Mouse (Mus musculus): ENCODE results near the gene Opalin. TPM values are rescaled to one million over a fixed set of nuclear protein-coding genes. Genes with fewer than 3 reads are reported as not detected.

The Opalin gene
- polyA plus RNA-seq, 1 experiment from 2014 or later, result not detected

GRCm38 (mm10) chr19:41087901-41088300, 11.0 kb upstream of the Opalin start:
- WGBS, result 28% methylated on average over 4 of the region's 4 CpGs

GRCm38 (mm10) chr19:41086700-41087099, 9.8 kb upstream of the Opalin start:
- H3K4me3 ChIP-seq (replicated peaks; ENCODE audit: low read length), result no peak overlapping the region
- no peaks in the 10 kb centered on the region for H3K36me3 ChIP-seq (ENCODE audit: control insufficient read depth, insufficient read depth)
- no peaks in the 10 kb centered on the region; the same call in 1 of the 2 replicates for H3K27me3 ChIP-seq (replicated peaks; ENCODE audit: control insufficient read depth, insufficient read depth, low read length)
- no peaks in the 10 kb centered on the region for H3K9me3 ChIP-seq (ENCODE audit: control insufficient read depth, low read length)
- H3K9ac ChIP-seq (replicated peaks; ENCODE audit: low read depth, low read length), result no peak overlapping the region
- peaks cover 11% of the 10 kb centered on the region for H3K4me1 ChIP-seq (replicated peaks; ENCODE audit: control insufficient read depth, insufficient read depth, low read length)
- no peak overlapping the region for H3K4me2 ChIP-seq (ENCODE audit: low read length)
- H3K27ac ChIP-seq (ENCODE audit: low read length), result no peak overlapping the region
- peak; percentile 76 for ATAC-seq
- WGBS, result 0% methylated on average over 2 of the region's 2 CpGs

More at GRCm38 (mm10) chr19:41087901-41088300, 11.0 kb upstream of the Opalin start:
- H3K9ac ChIP-seq (replicated peaks; ENCODE audit: low read depth, low read length), result no peak overlapping the region; the same call in 1 of the 2 replicates
- no peaks in the 10 kb centered on the region; the same call in 1 of the 2 replicates for H3K27me3 ChIP-seq (replicated peaks; ENCODE audit: control insufficient read depth, insufficient read depth, low read length)
- H3K9me3 ChIP-seq (ENCODE audit: control insufficient read depth, low read length), result no peaks in the 10 kb centered on the region
- H3K4me3 ChIP-seq (replicated peaks; ENCODE audit: low read length), result no peak overlapping the region
- no peak overlapping the region for H3K27ac ChIP-seq (ENCODE audit: low read length)
- H3K36me3 ChIP-seq (ENCODE audit: control insufficient read depth, insufficient read depth), result no peaks in the 10 kb centered on the region
- ATAC-seq, result no peak
- H3K4me1 ChIP-seq (replicated peaks; ENCODE audit: control insufficient read depth, insufficient read depth, low read length), result peaks cover 4% of the 10 kb centered on the region; the same call in 1 of the 2 replicates
- no peak overlapping the region for H3K4me2 ChIP-seq (ENCODE audit: low read length)

GRCm38 (mm10) chr19:41086289-41086688, 9.4 kb upstream of the Opalin start:
- no peak overlapping the region for H3K4me3 ChIP-seq (replicated peaks; ENCODE audit: low read length)
- H3K4me2 ChIP-seq (ENCODE audit: low read length), result no peak overlapping the region
- H3K9me3 ChIP-seq (ENCODE audit: control insufficient read depth, low read length), result no peaks in the 10 kb centered on the region
- H3K27me3 ChIP-seq (replicated peaks; ENCODE audit: control insufficient read depth, insufficient read depth, low read length), result no peaks in the 10 kb centered on the region; the same call in 1 of the 2 replicates
- no peak overlapping the region for H3K9ac ChIP-seq (replicated peaks; ENCODE audit: low read depth, low read length)
- H3K36me3 ChIP-seq (ENCODE audit: control insufficient read depth, insufficient read depth), result no peaks in the 10 kb centered on the region
- ATAC-seq, result peak; percentile 8; the same call in 1 of the 2 replicates
- peaks cover 14% of the 10 kb centered on the region for H3K4me1 ChIP-seq (replicated peaks; ENCODE audit: control insufficient read depth, insufficient read depth, low read length)
- no peak overlapping the region for H3K27ac ChIP-seq (ENCODE audit: low read length)
- 88% methylated on average over 6 of the region's 6 CpGs for WGBS

GRCm38 (mm10) chr19:41083646-41084045, 6.7 kb upstream of the Opalin start:
- H3K27me3 ChIP-seq (replicated peaks; ENCODE audit: control insufficient read depth, insufficient read depth, low read length), result no peaks in the 10 kb centered on the region; the same call in 1 of the 2 replicates
- no peak for ATAC-seq
- no peak overlapping the region for H3K27ac ChIP-seq (ENCODE audit: low read length)
- H3K4me2 ChIP-seq (ENCODE audit: low read length), result no peak overlapping the region
- no peaks in the 10 kb centered on the region for H3K36me3 ChIP-seq (ENCODE audit: control insufficient read depth, insufficient read depth)
- no peak overlapping the region for H3K4me3 ChIP-seq (replicated peaks; ENCODE audit: low read length)
- H3K9ac ChIP-seq (replicated peaks; ENCODE audit: low read depth, low read length), result no peak overlapping the region
- H3K9me3 ChIP-seq (ENCODE audit: control insufficient read depth, low read length), result no peaks in the 10 kb centered on the region
- WGBS, result 94% methylated on average over 14 of the region's 14 CpGs
- H3K4me1 ChIP-seq (replicated peaks; ENCODE audit: control insufficient read depth, insufficient read depth, low read length), result peaks cover 13% of the 10 kb centered on the region

GRCm38 (mm10) chr19:41081589-41081988, 4.7 kb upstream of the Opalin start:
- Histone ChIP-seq H3K4me3 (replicated peaks; ENCODE audit: low read length) (no peak overlapping the region), H3K4me2 (ENCODE audit: low read length) (no peak overlapping the region), H3K9ac (replicated peaks; ENCODE audit: low read depth, low read length) (no peak overlapping the region), H3K36me3 (ENCODE audit: control insufficient read depth, insufficient read depth) (no peaks in the 10 kb centered on the region), H3K4me1 (replicated peaks; ENCODE audit: control insufficient read depth, insufficient read depth, low read length) (peaks cover 10% of the 10 kb centered on the region), H3K9me3 (ENCODE audit: control insufficient read depth, low read length) (no peaks in the 10 kb centered on the region), H3K27me3 (replicated peaks; ENCODE audit: control insufficient read depth, insufficient read depth, low read length) (no peaks in the 10 kb centered on the region), H3K27ac (ENCODE audit: low read length) (peak overlapping the region; percentile 1; the same call in 1 of the 2 replicates)
- 10% methylated on average over 3 of the region's 3 CpGs for WGBS
- peak; percentile 64 for ATAC-seq

- H3K4me2 ChIP-seq (ENCODE audit: low read length), result no peak overlapping the region
- ATAC-seq, result no peak
- H3K4me3 ChIP-seq (replicated peaks; ENCODE audit: low read length), result no peak overlapping the region
- no peaks in the 10 kb centered on the region for H3K4me1 ChIP-seq (replicated peaks; ENCODE audit: control insufficient read depth, insufficient read depth, low read length)
- no peak overlapping the region for H3K9ac ChIP-seq (replicated peaks; ENCODE audit: low read depth, low read length)
- no peaks in the 10 kb centered on the region for H3K36me3 ChIP-seq (ENCODE audit: control insufficient read depth, insufficient read depth)
- H3K9me3 ChIP-seq (ENCODE audit: control insufficient read depth, low read length), result no peaks in the 10 kb centered on the region
- 86% methylated on average over 14 of the region's 14 CpGs for WGBS
- no peaks in the 10 kb centered on the region for H3K27me3 ChIP-seq (replicated peaks; ENCODE audit: control insufficient read depth, insufficient read depth, low read length)
- H3K27ac ChIP-seq (ENCODE audit: low read length), result no peak overlapping the region
These were observed 3.0 kb downstream of the Opalin start for GRCm38 (mm10) chr19:41073746-41074455.

GRCm38 (mm10) chr19:41071500-41071899, 5.4 kb downstream of the Opalin start:
- H3K27ac ChIP-seq (ENCODE audit: low read length), result no peak overlapping the region
- WGBS, result 3% methylated on average over 8 of the region's 8 CpGs
- no peaks in the 10 kb centered on the region for H3K36me3 ChIP-seq (ENCODE audit: control insufficient read depth, insufficient read depth)
- H3K4me2 ChIP-seq (ENCODE audit: low read length), result no peak overlapping the region
- H3K4me3 ChIP-seq (replicated peaks; ENCODE audit: low read length), result no peak overlapping the region
- peak; percentile 72 for ATAC-seq
- H3K9ac ChIP-seq (replicated peaks; ENCODE audit: low read depth, low read length), result no peak overlapping the region
- H3K27me3 ChIP-seq (replicated peaks; ENCODE audit: control insufficient read depth, insufficient read depth, low read length), result no peaks in the 10 kb centered on the region
- H3K9me3 ChIP-seq (ENCODE audit: control insufficient read depth, low read length), result no peaks in the 10 kb centered on the region
- no peaks in the 10 kb centered on the region for H3K4me1 ChIP-seq (replicated peaks; ENCODE audit: control insufficient read depth, insufficient read depth, low read length)

GRCm38 (mm10) chr19:41054702-41055101, 22.2 kb downstream of the Opalin start:
- 68% methylated on average over 4 of the region's 4 CpGs for WGBS
- no peak overlapping the region for H3K27ac ChIP-seq (ENCODE audit: low read length)
- ATAC-seq, result no peak

GRCm38 (mm10) chr19:41053530-41053929, 23.4 kb downstream of the Opalin start:
- Histone ChIP-seq H3K9me3 (ENCODE audit: control insufficient read depth, low read length) (no peaks in the 10 kb centered on the region), H3K27me3 (replicated peaks; ENCODE audit: control insufficient read depth, insufficient read depth, low read length) (no peaks in the 10 kb centered on the region), H3K27ac (ENCODE audit: low read length) (no peak overlapping the region), H3K4me1 (replicated peaks; ENCODE audit: control insufficient read depth, insufficient read depth, low read length) (no peaks in the 10 kb centered on the region), H3K4me3 (replicated peaks; ENCODE audit: low read length) (no peak overlapping the region), H3K9ac (replicated peaks; ENCODE audit: low read depth, low read length) (no peak overlapping the region), H3K4me2 (ENCODE audit: low read length) (no peak overlapping the region), H3K36me3 (ENCODE audit: control insufficient read depth, insufficient read depth) (no peaks in the 10 kb centered on the region)
- WGBS, result 35% methylated on average over 10 of the region's 10 CpGs
- ATAC-seq, result no peak

More at GRCm38 (mm10) chr19:41054702-41055101, 22.2 kb downstream of the Opalin start:
- Histone ChIP-seq H3K4me3 (replicated peaks; ENCODE audit: low read length) (no peak overlapping the region), H3K9me3 (ENCODE audit: control insufficient read depth, low read length) (no peaks in the 10 kb centered on the region), H3K4me1 (replicated peaks; ENCODE audit: control insufficient read depth, insufficient read depth, low read length) (no peaks in the 10 kb centered on the region), H3K9ac (replicated peaks; ENCODE audit: low read depth, low read length) (no peak overlapping the region), H3K27me3 (replicated peaks; ENCODE audit: control insufficient read depth, insufficient read depth, low read length) (no peaks in the 10 kb centered on the region), H3K36me3 (ENCODE audit: control insufficient read depth, insufficient read depth) (no peaks in the 10 kb centered on the region), H3K4me2 (ENCODE audit: low read length) (no peak overlapping the region)

All from forebrain, embryonic 16.5 days (tissue).